Mouse (Mus musculus): ENCODE measurements at regions not wholly inside any gene's neighbourhood (a gene's known extent, or its start where the extent isn't known, plus 50 kb on each side); places are given as distances from the start of the nearest gene placed in this dataset.

DNA sequence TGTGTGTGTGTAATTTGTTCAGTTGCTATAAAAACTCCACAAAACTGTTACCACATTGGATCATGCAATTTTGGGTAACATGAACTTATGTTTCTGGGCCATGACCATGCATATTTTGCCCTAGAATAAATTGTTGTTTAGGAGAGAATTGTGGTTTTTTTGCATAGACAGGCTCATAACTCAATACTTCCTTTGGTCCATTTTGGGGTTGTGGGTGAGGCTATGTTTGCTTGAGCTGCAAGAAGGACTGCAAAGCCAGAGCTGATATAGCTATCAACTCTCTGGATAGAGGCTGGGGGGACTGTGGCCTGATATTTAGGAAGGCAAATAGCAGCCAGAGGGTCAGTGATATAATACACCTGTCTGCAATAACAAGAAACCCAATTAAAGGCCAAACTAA, 194.1 kb upstream of the Cobl start:
- TF ChIP-seq TCF12 (IDR thresholded peaks at IDR 0.05; ENCODE audit: low read depth, low read length) = no peak
- no peak for TF ChIP-seq POLR2A (IDR thresholded peaks at IDR 0.05; ENCODE audit: low read depth, low read length)
- TF ChIP-seq ZKSCAN1 (IDR thresholded peaks at IDR 0.05; ENCODE audit: borderline replicate concordance, low read depth, low read length) = no peak
- no peak for TF ChIP-seq ETS1 (conservative IDR thresholded peaks at IDR 0.05; ENCODE audit: low read depth, low read length)
- no peak for TF ChIP-seq IRF4 (IDR thresholded peaks at IDR 0.05; ENCODE audit: low read depth, low read length)
- no peak for TF ChIP-seq CHD2 (IDR thresholded peaks at IDR 0.05; ENCODE audit: low read length)
- no peak for TF ChIP-seq EP300 (IDR thresholded peaks at IDR 0.05; ENCODE audit: low read length)

Measured in CH12.LX (cell line).